Mouse (Mus musculus) erythroid progenitor cell, adult 5-6 weeks (primary cell): ENCODE results near the gene Rel. TPM values are rescaled to one million over a fixed set of nuclear protein-coding genes. Genes with fewer than 3 reads are reported as not detected.

Experiments
- ATAC-seq: replicated peaks from 2 replicates; pipeline ENCODE4 v1.8.0; 2016; ENCODE audit warnings: moderate number of reproducible peaks, mild to moderate bottlenecking, moderate TSS enrichment, inconsistent platforms; ENCODE audit not compliant: poor library complexity, low FRiP score, severe bottlenecking
- total RNA-seq, 2 experiments: library from RNA; stranded (forward) in 1 of 2; stranded (reverse) in 1 of 2; fragments of 150-400 nt in 1 of 2; fragments of 186-747, 209-891 nt in 1 of 2; gene quantifications; 2 replicates each; pipeline versions ENCODE4 v1.2.3 to v1.2.4; 2015 to 2017; ENCODE audit warnings: low replicate concordance in 2 of 2

The Rel gene
- total RNA-seq, 2 experiments from 2014 or later, result 1.2 to 6.3 TPM

- no peak for ATAC-seq
Observed at GRCm38 (mm10) chr11:23693286-23693685, 77.5 kb downstream of the Rel start.

GRCm38 (mm10) chr11:23688060-23688459 is 82.7 kb downstream of the Rel start:
- no peak for ATAC-seq

Other genes with a start within 250 kb of the Rel start
- gene 1700093K21Rik, start 249.8 kb downstream of the Rel start, total RNA-seq (2015; ENCODE audit: low replicate concordance), result not detected in 2 replicates
- not detected in 2 replicates for gene 1700093K21Rik, start 249.8 kb downstream of the Rel start, total RNA-seq (2017; ENCODE audit: low replicate concordance)
- 4.7 and 16.8 TPM in 2 replicates for gene 0610010F05Rik, start 137.3 kb downstream of the Rel start, total RNA-seq (2015; ENCODE audit: low replicate concordance)
- 3.0 and 3.9 TPM in 2 replicates for gene 0610010F05Rik, start 137.3 kb downstream of the Rel start, total RNA-seq (2017; ENCODE audit: low replicate concordance)
- gene Pus10, start 105.3 kb downstream of the Rel start, total RNA-seq (2015; ENCODE audit: low replicate concordance), result 14.7 and 18.0 TPM in 2 replicates
- gene Pus10, start 105.3 kb downstream of the Rel start, total RNA-seq (2017; ENCODE audit: low replicate concordance), result 4.1 and 23.0 TPM in 2 replicates
- gene Pex13, start 105.0 kb downstream of the Rel start, total RNA-seq (2015; ENCODE audit: low replicate concordance), result 3.8 and 6.5 TPM in 2 replicates
- 4.4 and 10.9 TPM in 2 replicates for gene Pex13, start 105.0 kb downstream of the Rel start, total RNA-seq (2017; ENCODE audit: low replicate concordance)
- gene Papolg, start 124.3 kb upstream of the Rel start, total RNA-seq (2015; ENCODE audit: low replicate concordance), result 15.1 and 28.5 TPM in 2 replicates
- 12.7 and 13.5 TPM in 2 replicates for gene Papolg, start 124.3 kb upstream of the Rel start, total RNA-seq (2017; ENCODE audit: low replicate concordance)